Mouse (Mus musculus): ENCODE measurements around the gene Il12rb1.

GRCm38 (mm10) chr8:70833018-70833482 is 24.8 kb downstream of the Il12rb1 start:
- TF ChIP-seq CTCF (conservative IDR thresholded peaks at IDR 0.05; ENCODE audit: low read length) (no peak), NANOG (IDR thresholded peaks at IDR 0.05; ENCODE audit: borderline replicate concordance, low read length) (no peak)

Data from E14TG2a.4 (cell line).